Mouse (Mus musculus): Measurements from ENCODE around the gene Cuta.

DNA sequence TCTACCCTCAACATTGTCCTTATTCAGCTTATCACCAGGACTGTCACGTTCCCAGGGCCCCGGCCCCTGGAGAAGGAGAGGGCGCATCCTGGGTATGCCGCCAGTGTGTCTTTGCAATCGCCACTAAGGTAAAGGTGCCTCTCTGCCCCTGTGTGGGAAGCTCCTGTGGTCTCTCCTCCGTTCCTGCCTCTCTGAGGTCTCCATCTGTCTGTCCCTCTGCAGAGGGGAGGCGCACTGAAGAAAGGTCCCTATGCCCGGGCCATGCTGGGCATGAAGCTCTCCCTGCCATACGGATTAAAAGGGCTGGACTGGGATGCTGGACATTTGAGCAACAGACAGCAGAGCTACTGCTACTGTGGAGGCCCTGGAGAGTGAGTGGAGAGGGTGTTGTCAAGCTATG is 4.3 kb downstream of the Cuta start:
- TF ChIP-seq POLR2A (IDR thresholded peaks at IDR 0.05; ENCODE audit: borderline replicate concordance, extremely low read depth, insufficient read depth, insufficient read length, poor library complexity, severe bottlenecking) (no peak), CTCF (IDR thresholded peaks at IDR 0.05; ENCODE audit: borderline replicate concordance, extremely low read depth, insufficient read depth, insufficient read length) (no peak)
